Mouse (Mus musculus) MEL (cell line): ENCODE results near the gene Gm3183. TPM values are rescaled to one million over a fixed set of nuclear protein-coding genes. Genes with fewer than 3 reads are reported as not detected.
"Not testable (repeated sequence)": the region's sequence is repeated elsewhere in the genome, so short reads cannot be mapped to it uniquely, and the experiment has no call there.

Experiments
- DNase-seq: peaks from one replicate; pipeline ENCODE4 v3.0.0; 2011; ENCODE audit warnings: low read depth, low spot score
- H3K27ac ChIP-seq: 2 replicates; pipeline ENCODE4 v1.5.1; 2012; ENCODE audit warnings: low read depth, mild to moderate bottlenecking, control low read depth, low read length, moderate library complexity; ENCODE audit not compliant: control insufficient read depth
- H3K27me3 ChIP-seq, 2 experiments: fragments of 150-350 bp in 1 of 2; sonication (generic) in 1 of 2; 2 replicates each; pipeline ENCODE4 v1.6.1; 2012; ENCODE audit warnings: low read length in 2 of 2, mild to moderate bottlenecking in 2 of 2, improper control_type of control experiment in 1 of 2, moderate library complexity in 1 of 2; ENCODE audit not compliant: insufficient read depth in 2 of 2, control insufficient read depth in 1 of 2
- H3K36me3 ChIP-seq, 2 experiments: 2 replicates each; pipeline ENCODE4 v1.6.1; 2012 to 2014; ENCODE audit warnings: low read length in 2 of 2, improper control_type of control experiment in 1 of 2, inconsistent platforms in 1 of 2, mild to moderate bottlenecking in 1 of 2; ENCODE audit not compliant: insufficient read depth in 2 of 2, control insufficient read depth in 1 of 2
- H3K4me1 ChIP-seq, 2 experiments: fragments of 150-350 bp in 1 of 2; sonication (generic) in 1 of 2; 2 replicates each; pipeline ENCODE4 v1.6.1; 2012; ENCODE audit warnings: low read length in 2 of 2, improper control_type of control experiment in 1 of 2, mild to moderate bottlenecking in 1 of 2; ENCODE audit not compliant: insufficient read depth in 2 of 2, control insufficient read depth in 1 of 2
- H3K4me3 ChIP-seq, 2 experiments: fragments of 150-350 bp in 1 of 2; sonication (generic) in 1 of 2; 2 replicates each; pipeline ENCODE4 v1.5.1; 2012; ENCODE audit warnings: low read depth in 2 of 2, low read length in 2 of 2, mild to moderate bottlenecking in 2 of 2, moderate library complexity in 2 of 2, control low read depth in 1 of 2, improper control_type of control experiment in 1 of 2; ENCODE audit not compliant: control insufficient read depth in 1 of 2, insufficient read depth in 1 of 2
- H3K79me2 ChIP-seq: 2 replicates; pipeline ENCODE4 v1.6.1; 2012; ENCODE audit warnings: mild to moderate bottlenecking, low read length, moderate library complexity; ENCODE audit not compliant: control insufficient read depth, poor library complexity, insufficient read depth
- H3K9ac ChIP-seq: 2 replicates; pipeline ENCODE4 v1.6.1; 2012; ENCODE audit warnings: low read depth, mild to moderate bottlenecking, control low read depth, low read length, moderate library complexity; ENCODE audit not compliant: control insufficient read depth, poor library complexity, severe bottlenecking
- H3K9me3 ChIP-seq: fragments of 150-350 bp; sonication (generic); replicated peaks from 2 replicates; pipeline ENCODE4 v1.6.1; 2012; ENCODE audit warnings: mild to moderate bottlenecking, low read length, improper control_type of control experiment, moderate library complexity; ENCODE audit not compliant: insufficient read depth
- polyA plus RNA-seq, 2 experiments: library from polyadenylated mRNA; stranded (reverse) in 1 of 2; unstranded in 1 of 2; fragments of >175 nt in 1 of 2; fragments of >200 nt in 1 of 2; gene quantifications; 2 replicates each; pipeline versions ENCODE4 v1.2.1 to v1.2.4; 2012; ENCODE audit warnings: low replicate concordance in 2 of 2, low read depth in 1 of 2; ENCODE audit not compliant: insufficient read length in 2 of 2, insufficient read depth in 1 of 2, missing spikeins in 1 of 2
- total RNA-seq: library from RNA; depleted of rRNA; stranded (reverse); fragments of 300-350 nt; gene quantifications from 2 replicates; pipeline ENCODE4 v1.2.3, GENCODE M21; 2012; rRNA removed

The Gm3183 gene
- not detected in 2 replicates for total RNA-seq
- not detected for polyA plus RNA-seq

- not testable (repeated sequence) for H3K27ac ChIP-seq, H3K79me2 ChIP-seq, H3K4me3 ChIP-seq
Observed at GRCm38 (mm10) chr5:94865136-94865535, at the start of gene Gm3183. TSS of gene Gm3183 (plus strand) at chr5:94865436.

More at GRCm38 (mm10) chr5:94865136-94865535, at the start of gene Gm3183:
- not testable (repeated sequence) for H3K9me3 ChIP-seq, H3K4me1 ChIP-seq, H3K36me3 ChIP-seq, DNase-seq, H3K9ac ChIP-seq, H3K27me3 ChIP-seq

Other genes starting within 250 kb of the Gm3183 start
- not detected in 2 replicates for gene Gm3147, start 249.1 kb upstream of the Gm3183 start, total RNA-seq
- not detected for gene Gm3147, start 249.1 kb upstream of the Gm3183 start, polyA plus RNA-seq
- gene Gm6509, start 241.5 kb upstream of the Gm3183 start, total RNA-seq: not detected in 2 replicates
- not detected for gene Gm6509, start 241.5 kb upstream of the Gm3183 start, polyA plus RNA-seq
- not detected in 2 replicates for gene Gm6205, start 217.1 kb upstream of the Gm3183 start, total RNA-seq
- not detected for gene Gm6205, start 217.1 kb upstream of the Gm3183 start, polyA plus RNA-seq
- gene Gm6367, start 123.2 kb downstream of the Gm3183 start, total RNA-seq: not detected in 2 replicates
- gene Gm6367, start 123.2 kb downstream of the Gm3183 start, polyA plus RNA-seq: not detected
- gene Gm7942, start 241.5 kb downstream of the Gm3183 start, total RNA-seq: not detected in 2 replicates
- not detected for gene Gm7942, start 241.5 kb downstream of the Gm3183 start, polyA plus RNA-seq